Mouse (Mus musculus) myocyte (in vitro differentiated cells): ENCODE measurements around the gene Ubxn1.

Experiments
- CEBPB ChIP-seq: IDR thresholded peaks from 2 replicates; pipeline ENCODE4 v1.6.1; 2011; ENCODE audit warnings: mild to moderate bottlenecking, moderate library complexity; ENCODE audit not compliant: poor library complexity, insufficient read depth, severe bottlenecking
- E2F4 ChIP-seq: IDR thresholded peaks from one replicate; pipeline ENCODE4 v1.6.1; 2011; ENCODE audit warnings: mild to moderate bottlenecking, control low read depth, moderate library complexity; ENCODE audit not compliant: insufficient read depth
- MAX ChIP-seq: IDR thresholded peaks from one replicate; pipeline ENCODE4 v1.6.1; 2011; ENCODE audit warnings: low read depth, mild to moderate bottlenecking, control low read depth
- MYOD1 ChIP-seq, 3 experiments: IDR thresholded peaks; one replicate each; pipeline ENCODE4 v1.6.1; 2011; ENCODE audit warnings: control low read depth in 2 of 3, low read depth in 2 of 3, mild to moderate bottlenecking in 2 of 3, moderate library complexity in 1 of 3; ENCODE audit not compliant: insufficient read length in 2 of 3, control insufficient read depth in 1 of 3
- MYOG ChIP-seq, 3 experiments: IDR thresholded peaks; one replicate each; pipeline ENCODE4 v1.6.1; 2011; ENCODE audit warnings: control low read depth in 2 of 3, low read depth in 2 of 3, mild to moderate bottlenecking in 2 of 3; ENCODE audit not compliant: insufficient read length in 2 of 3, control insufficient read depth in 1 of 3, insufficient read depth in 1 of 3
- POLR2A ChIP-seq: IDR thresholded peaks from one replicate; pipeline ENCODE4 v1.6.1; 2011; ENCODE audit warnings: low read depth, mild to moderate bottlenecking, control low read depth, moderate library complexity; ENCODE audit not compliant: insufficient read length
- POLR2AphosphoS2 ChIP-seq: IDR thresholded peaks from one replicate; pipeline ENCODE4 v1.6.1; 2011; ENCODE audit warnings: low read depth, control low read depth; ENCODE audit not compliant: insufficient read length
- REST ChIP-seq: IDR thresholded peaks from one replicate; pipeline ENCODE4 v1.6.1; 2011; ENCODE audit warnings: mild to moderate bottlenecking, control low read depth, moderate library complexity; ENCODE audit not compliant: insufficient read depth, insufficient read length
- TCF12 ChIP-seq: IDR thresholded peaks from one replicate; pipeline ENCODE4 v1.6.1; 2011; ENCODE audit warnings: mild to moderate bottlenecking, control low read depth; ENCODE audit not compliant: poor library complexity, insufficient read depth, severe bottlenecking
- USF1 ChIP-seq: IDR thresholded peaks from one replicate; pipeline ENCODE4 v1.6.1; 2011; ENCODE audit warnings: low read depth, mild to moderate bottlenecking, control low read depth, moderate library complexity

DNA sequence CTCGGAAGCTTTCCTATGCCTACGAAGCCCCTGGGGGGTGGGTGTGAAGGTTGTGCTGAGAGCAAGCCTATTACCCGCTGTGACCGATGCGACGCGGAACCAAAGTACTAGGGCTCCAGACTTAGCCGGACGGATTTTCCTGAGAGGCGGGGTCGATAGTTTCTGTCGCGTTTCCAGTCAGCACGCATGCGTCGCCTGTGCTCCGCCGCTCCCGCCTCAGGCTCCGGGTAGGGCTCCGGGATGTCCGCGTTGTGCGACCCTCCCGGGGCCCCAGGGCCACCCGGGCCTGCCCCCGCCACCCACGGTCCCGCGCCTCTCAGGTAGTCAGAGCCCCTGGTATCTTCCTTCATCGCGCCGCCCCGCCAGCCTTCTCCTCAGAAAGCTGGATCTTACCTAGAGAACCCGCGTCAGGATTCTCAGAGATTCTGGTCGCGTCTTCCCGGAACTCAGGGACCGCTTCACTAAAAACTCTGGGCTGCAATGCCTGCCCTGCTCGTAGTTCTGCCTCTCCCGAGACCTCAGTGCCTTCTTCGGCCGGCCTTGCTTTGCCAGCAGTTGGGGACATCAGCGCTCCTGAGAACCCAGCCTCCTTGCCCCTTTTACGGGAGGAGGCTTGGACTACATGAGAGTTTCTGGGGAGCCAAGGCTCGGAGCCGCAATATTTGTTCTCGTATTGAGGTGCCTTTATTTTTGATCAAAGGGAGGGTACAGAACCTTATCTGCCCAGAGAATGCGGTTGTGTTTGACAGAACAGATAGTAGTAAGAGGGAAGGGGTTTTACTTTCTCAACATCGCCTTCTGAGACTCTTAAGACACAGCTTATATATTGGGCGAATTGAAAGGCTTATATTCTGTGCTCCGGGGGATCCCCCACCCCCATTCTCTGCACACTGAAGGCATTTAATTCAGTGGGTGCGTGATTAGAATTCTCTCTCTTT is 21.8 kb downstream of the Ubxn1 start, which contains the start of gene Ints5:
- no peak for TF ChIP-seq USF1
- peak; percentile 91 for TF ChIP-seq POLR2A
- no peak for TF ChIP-seq CEBPB
- TF ChIP-seq POLR2AphosphoS2, result peak; percentile 96
- no peak for TF ChIP-seq MYOD1 (IDR thresholded peaks at IDR 0.05; ENCODE audit: control insufficient read depth in 1 of 3, insufficient read length in 2 of 3, low read depth in 2 of 3)
- no peak for TF ChIP-seq E2F4
- TF ChIP-seq TCF12, result no peak
- TF ChIP-seq MYOG (IDR thresholded peaks at IDR 0.05; ENCODE audit: control insufficient read depth in 1 of 3, insufficient read depth in 1 of 3, insufficient read length in 2 of 3, low read depth in 2 of 3), result no peak
- no peak for TF ChIP-seq MAX
- TF ChIP-seq REST, result no peak
